Mouse (Mus musculus): ENCODE results near the gene Rpl27a.

The Rpl27a gene

DNA sequence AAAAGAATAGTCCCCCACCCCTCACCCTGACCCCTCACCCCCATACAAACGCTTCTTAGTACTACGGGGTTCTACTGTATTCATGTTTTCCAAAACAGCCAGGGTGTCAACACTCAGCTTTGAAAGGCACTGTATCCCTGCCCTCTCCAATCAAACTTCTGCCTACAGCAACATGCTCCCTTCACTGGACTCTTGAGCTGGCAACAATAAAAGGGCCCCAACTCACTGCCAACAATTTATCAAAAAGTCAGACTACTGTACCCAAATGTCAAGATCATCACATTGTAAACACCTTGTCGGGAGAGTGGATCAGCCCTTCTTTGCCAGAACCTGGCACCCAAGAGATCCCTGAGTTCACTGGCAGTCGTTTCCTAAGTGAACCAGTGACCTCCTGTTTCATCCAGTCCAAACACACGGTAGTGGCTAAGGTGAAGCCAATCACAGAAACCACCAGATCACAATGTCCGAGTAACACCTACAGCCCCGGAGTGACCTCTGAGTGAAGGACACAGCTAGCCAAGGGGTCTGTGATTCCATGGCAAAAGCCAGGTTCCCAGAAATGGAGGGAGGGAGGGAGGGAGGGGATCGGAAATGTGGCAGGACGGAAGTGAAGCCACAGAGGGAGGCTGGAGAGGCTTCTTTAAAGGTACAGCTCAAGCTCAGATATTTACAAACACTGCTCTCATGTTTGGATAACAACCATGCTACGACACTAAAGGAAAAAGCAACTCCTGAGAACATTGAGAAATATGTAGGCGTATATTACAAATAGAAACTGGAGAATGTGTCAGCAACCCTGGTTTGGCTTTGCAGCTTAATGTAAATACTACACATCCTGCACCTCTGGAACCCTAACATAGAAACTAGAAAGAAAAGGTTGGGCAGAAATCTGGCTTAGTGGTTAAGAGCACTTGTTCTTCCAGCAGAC lies 48.2 kb downstream of the Rpl27a start:
- DNase-seq = no peak

DNA sequence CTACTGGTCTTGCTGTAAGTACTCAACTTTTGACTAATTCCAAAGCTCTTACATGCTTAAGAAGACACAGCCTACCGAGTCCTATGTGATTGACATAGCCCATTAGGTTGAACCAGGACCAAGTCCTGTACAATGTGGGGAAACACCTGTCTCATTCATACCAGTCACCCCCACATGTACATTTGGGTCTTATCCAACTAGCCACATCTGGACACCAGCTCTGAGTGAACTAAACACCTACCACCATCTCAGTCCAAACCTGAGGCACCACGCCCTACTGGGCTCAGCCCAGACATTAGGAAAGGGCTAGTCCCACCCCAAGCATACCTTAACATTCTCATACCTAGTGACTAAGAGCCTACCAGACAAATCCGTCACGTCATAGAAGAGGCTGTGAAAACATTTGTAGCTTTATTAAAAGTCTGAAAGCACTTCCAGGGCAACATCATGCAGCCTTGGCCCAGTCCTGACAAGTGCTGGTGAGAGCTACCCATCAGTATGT lies 49.5 kb downstream of the Rpl27a start:
- no peak for DNase-seq

All from cerebellum, adult 11-12 months (tissue).